Mouse (Mus musculus) stomach, adult 2 months (tissue): ENCODE data around the gene Arhgap36. TPM values are rescaled to one million over a fixed set of nuclear protein-coding genes. Genes with fewer than 3 reads are reported as not detected.

Source experiments
- polyA plus RNA-seq: library from polyadenylated mRNA; depleted of rRNA; stranded (reverse); fragments of >200 nt; gene quantifications from 2 replicates; pipeline ENCODE4 v1.2.3, GENCODE M21; 2012; rRNA removed

Arhgap36 gene
- not detected in 2 replicates for polyA plus RNA-seq

DNA sequence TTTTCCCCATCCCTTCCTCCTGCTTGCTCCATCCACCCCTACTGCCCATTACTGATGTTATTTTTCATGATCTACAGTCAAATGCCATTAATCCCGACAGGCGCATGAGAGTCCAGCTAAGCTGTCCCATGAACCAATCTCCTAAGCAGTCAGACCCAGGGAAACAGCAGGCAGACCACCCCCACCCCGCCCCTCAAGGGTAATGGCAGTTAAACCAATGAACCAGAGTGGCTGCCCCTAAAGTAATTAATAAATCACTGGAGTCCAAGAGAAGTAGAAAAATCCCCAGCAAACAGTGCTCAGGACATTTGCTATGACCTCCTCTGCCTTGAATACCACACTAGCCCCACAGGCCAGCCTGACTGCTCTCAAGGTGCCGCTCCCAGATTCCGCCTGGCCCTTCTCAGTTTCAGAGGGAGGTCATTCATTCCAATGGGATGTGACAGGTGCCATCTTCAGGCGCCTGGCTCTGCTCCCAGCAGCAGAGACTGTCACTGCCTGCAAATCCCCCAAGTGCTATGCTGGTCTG lies at the start of gene Arhgap36:
TSS of gene Arhgap36 (plus strand) at position 504 of the 529 bp plus-strand sequence.

Other genes with a start within 250 kb of the Arhgap36 start
- 0.24 and 0.74 TPM in 2 replicates for gene Enox2, start 175.7 kb upstream of the Arhgap36 start, polyA plus RNA-seq
- not detected in 2 replicates for gene Olfr1320, start 208.4 kb downstream of the Arhgap36 start, polyA plus RNA-seq